Mouse (Mus musculus) heart, postnatal 0 days (tissue): ENCODE data around the gene Gpatch1.

Source experiments
- CTCF ChIP-seq: IDR thresholded peaks from 2 replicates; pipeline ENCODE4 v1.5.1; 2016; ENCODE audit warnings: antibody characterized with exemption, control low read depth, low read depth
- EP300 ChIP-seq: IDR thresholded peaks from 2 replicates; pipeline ENCODE4 v1.6.1; 2016; ENCODE audit warnings: antibody characterized with exemption, low read depth

- TF ChIP-seq CTCF (no peak), EP300 (no peak)
These were observed 82.9 kb downstream of the Gpatch1 start for GRCm38 (mm10) chr7:35235308-35235707.
